Comparison of ENCODE assay signal across 29 mouse cellular contexts in the genomic region with DNA sequence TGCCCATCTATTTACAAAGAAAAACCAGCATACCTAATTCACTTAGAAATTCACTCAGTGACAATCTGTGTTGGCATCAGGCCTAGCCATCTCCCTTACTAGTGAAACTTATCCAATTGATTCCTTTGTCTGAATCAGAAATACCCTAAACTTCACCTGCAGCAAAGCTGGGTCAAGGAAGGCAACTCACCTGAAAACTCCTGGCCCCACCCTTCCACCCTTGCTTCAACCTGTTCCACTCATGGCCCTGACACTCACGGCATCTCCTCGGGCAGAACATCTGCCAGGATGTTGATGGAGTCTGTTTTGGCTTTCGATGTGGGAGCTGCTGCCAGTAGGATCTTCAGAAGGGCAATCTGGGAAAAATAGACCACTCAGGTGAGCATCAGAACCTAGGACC. TPM values are rescaled to one million over a fixed set of nuclear protein-coding genes. Genes with fewer than 3 reads are reported as not detected.
DNase-seq lines count a peak whose midpoint lies in the region; ATAC-seq and TF ChIP-seq lines count a peak whose summit lies in the region.
"Had no signal": no experiment of that assay in that cellular context is flagged by ENCODE, and none has a peak within 500 bp of the region (broad histone marks: within the 10 kb centered on the region; RNA-seq: fewer than 3 reads in every experiment).

No protein-coding gene starts in this region.

- H3K4me2 ChIP-seq in embryonic facial prominence, embryonic 13.5 days = no peak overlapping the region
- H3K4me2 ChIP-seq: embryonic facial prominence, embryonic 12.5 days; embryonic facial prominence, embryonic 15.5 days; forebrain, embryonic 12.5 days had no signal

- peak overlapping the region; percentile 12; the same call in 1 of the 2 replicates for H3K9ac ChIP-seq in embryonic facial prominence, embryonic 13.5 days
- H3K9ac ChIP-seq: embryonic facial prominence, embryonic 12.5 days; embryonic facial prominence, embryonic 15.5 days; forebrain, embryonic 12.5 days had no signal

- H3K4me3 ChIP-seq in embryonic facial prominence, embryonic 13.5 days = no peak overlapping the region
- no peak overlapping the region for H3K4me3 ChIP-seq in embryonic facial prominence, embryonic 10.5 days
- peak overlapping the region; percentile 54; the same call in 1 of the 2 replicates for H3K4me3 ChIP-seq in testis, adult 2 months (ENCODE audit: control insufficient read depth, low read depth, low read length)
- H3K4me3 ChIP-seq: embryonic facial prominence, embryonic 12.5 days; embryonic facial prominence, embryonic 15.5 days; erythroblast, embryonic 14.5 days; forebrain, embryonic 10.5 days; forebrain, embryonic 12.5 days had no signal

- H3K36me3 ChIP-seq in embryonic facial prominence, embryonic 13.5 days = peaks cover 97% of the 10 kb centered on the region
- H3K36me3 ChIP-seq in embryonic facial prominence, embryonic 10.5 days (replicated peaks) = peaks cover 100% of the 10 kb centered on the region
- H3K36me3 ChIP-seq in testis, adult 2 months (ENCODE audit: control insufficient read depth, insufficient read depth, low read length) = peaks cover 9% of the 10 kb centered on the region

- H3K9me3 ChIP-seq in embryonic facial prominence, embryonic 13.5 days = no peaks in the 10 kb centered on the region
- H3K9me3 ChIP-seq in embryonic facial prominence, embryonic 10.5 days = no peaks in the 10 kb centered on the region
- H3K9me3 ChIP-seq: embryonic facial prominence, embryonic 12.5 days; embryonic facial prominence, embryonic 15.5 days; forebrain, embryonic 10.5 days; forebrain, embryonic 12.5 days; G1E had no signal

- H3K4me1 ChIP-seq in embryonic facial prominence, embryonic 13.5 days = no peaks in the 10 kb centered on the region
- H3K4me1 ChIP-seq in embryonic facial prominence, embryonic 10.5 days = no peaks in the 10 kb centered on the region
- H3K4me1 ChIP-seq in testis, adult 2 months (ENCODE audit: control insufficient read depth, insufficient read depth, low read length) = no peaks in the 10 kb centered on the region; the same call in 1 of the 2 replicates
- H3K4me1 ChIP-seq: embryonic facial prominence, embryonic 12.5 days; embryonic facial prominence, embryonic 15.5 days; forebrain, embryonic 10.5 days; forebrain, embryonic 12.5 days had no signal

- H3K27me3 ChIP-seq in embryonic facial prominence, embryonic 13.5 days = no peaks in the 10 kb centered on the region
- H3K27me3 ChIP-seq in embryonic facial prominence, embryonic 10.5 days (replicated peaks; ENCODE audit: low read depth, poor library complexity, severe bottlenecking) = no peaks in the 10 kb centered on the region
- H3K27me3 ChIP-seq in testis, adult 2 months (ENCODE audit: control insufficient read depth, insufficient read depth, low read length) = no peaks in the 10 kb centered on the region
- H3K27me3 ChIP-seq: CH12.LX; embryonic facial prominence, embryonic 12.5 days; embryonic facial prominence, embryonic 15.5 days; forebrain, embryonic 12.5 days; Patski had no signal

- WGBS in embryonic facial prominence, embryonic 13.5 days = 93% methylated on average over 3 of the region's 3 CpGs
- WGBS in embryonic facial prominence, embryonic 10.5 days = 95% methylated on average over 3 of the region's 3 CpGs

- no peak overlapping the region for H3K27ac ChIP-seq in embryonic facial prominence, embryonic 13.5 days
- H3K27ac ChIP-seq in embryonic facial prominence, embryonic 10.5 days (replicated peaks) = no peak overlapping the region
- H3K27ac ChIP-seq in testis, adult 2 months (ENCODE audit: control insufficient read depth, insufficient read depth, low read depth, low read length) = no peak overlapping the region
- H3K27ac ChIP-seq: embryonic facial prominence, embryonic 12.5 days; embryonic facial prominence, embryonic 15.5 days; forebrain, embryonic 10.5 days; forebrain, embryonic 12.5 days had no signal

- no peak for DNase-seq in embryonic facial prominence, embryonic 10.5 days (ENCODE audit: low spot score)
- peak; percentile 0 for DNase-seq in right cerebral cortex, postnatal 25 days
- DNase-seq in right cerebral cortex, adult 18-20 months = no peak
- no peak for DNase-seq in testis, postnatal 14 days (ENCODE audit: low spot score)
- peak; percentile 1 for DNase-seq in urinary bladder, postnatal 14 days (ENCODE audit: low spot score)
- no peak for DNase-seq in urinary bladder, adult 2 months (ENCODE audit: low spot score)
- DNase-seq: adrenal gland, adult 8-10 months; adrenal gland, postnatal 14 days; adrenal gland, postnatal 36 days; B cell, adult 2 months; cerebellum, adult 11-12 months; cerebellum, adult 9-10 months; cerebellum, postnatal 36 days; embryo, embryonic 11 days had no signal

- TF ChIP-seq CTCF in testis, adult 2 months (IDR thresholded peaks at IDR 0.05; ENCODE audit: control insufficient read depth, insufficient read depth, insufficient replicate concordance, low read depth, low read length) = no peak

- ATAC-seq in embryonic facial prominence, embryonic 13.5 days (ENCODE audit: insufficient number of reproducible peaks, insufficient read depth, low FRiP score, low TSS enrichment, low read depth) = no peak
- ATAC-seq: activated CD4-positive, CD25-positive, alpha-beta regulatory T cell, adult 4 months; CD4-positive, CD25-positive, alpha-beta regulatory T cell, adult 4 months; forebrain, embryonic 14.5 days; forebrain, embryonic 16.5 days; Patski had no signal

- no peak for TF ChIP-seq POLR2A in testis, adult 2 months (IDR thresholded peaks at IDR 0.05; ENCODE audit: control insufficient read depth, low read depth, low read length)

RNA-seq across cellular contexts. Expression of gene Gm10961, which starts 13.3 kb away (rescaled TPM):
- not detected in 2 replicates for polyA plus RNA-seq in embryonic facial prominence, embryonic 13.5 days (2015; fragmentation: Nextera tagmentation; extraction: Ambion mirVana)
- not detected in 2 replicates for polyA plus RNA-seq in embryonic facial prominence, embryonic 10.5 days (2016; fragmentation: Nextera tagmentation; extraction: Ambion mirVana)
- polyA plus RNA-seq in testis, adult 2 months (2012; rRNA removed) = not detected in 2 replicates
- not detected in 2 replicates for polyA plus RNA-seq in urinary bladder, adult 2 months (2012; rRNA removed)
- polyA plus RNA-seq: activated CD4-positive, CD25-positive, alpha-beta regulatory T cell, adult 4 months; CD4-positive, CD25-positive, alpha-beta regulatory T cell, adult 4 months; cerebellum, adult 2 months; embryonic facial prominence, embryonic 12.5 days; embryonic facial prominence, embryonic 15.5 days; erythroblast, embryonic 14.5 days; forebrain, embryonic 10.5 days; forebrain, embryonic 12.5 days; forebrain, embryonic 14.5 days; forebrain, embryonic 16.5 days; G1E; Patski had no signal

RNA-seq across cellular contexts. Expression of gene Strip1, which starts 13.7 kb away (rescaled TPM):
- polyA plus RNA-seq in embryonic facial prominence, embryonic 13.5 days (2015; fragmentation: Nextera tagmentation; extraction: Ambion mirVana) = 65.3 and 69.1 TPM in 2 replicates
- 64.9 and 70.0 TPM in 2 replicates for polyA plus RNA-seq in embryonic facial prominence, embryonic 10.5 days (2016; fragmentation: Nextera tagmentation; extraction: Ambion mirVana)
- 19.2 and 21.2 TPM in 2 replicates for polyA plus RNA-seq in testis, adult 2 months (2012; rRNA removed)
- polyA plus RNA-seq in urinary bladder, adult 2 months (2012; rRNA removed) = 33.4 and 37.7 TPM in 2 replicates

RNA-seq across cellular contexts. Expression of gene Alx3, which starts 23.0 kb away (rescaled TPM):
- 31.5 and 50.5 TPM in 2 replicates for polyA plus RNA-seq in embryonic facial prominence, embryonic 13.5 days (2015; fragmentation: Nextera tagmentation; extraction: Ambion mirVana)
- 41.8 and 43.5 TPM in 2 replicates for polyA plus RNA-seq in embryonic facial prominence, embryonic 10.5 days (2016; fragmentation: Nextera tagmentation; extraction: Ambion mirVana)
- 0.05 and 0.18 TPM in 2 replicates for polyA plus RNA-seq in testis, adult 2 months (2012; rRNA removed)
- polyA plus RNA-seq in urinary bladder, adult 2 months (2012; rRNA removed) = not detected in 2 replicates
- polyA plus RNA-seq: activated CD4-positive, CD25-positive, alpha-beta regulatory T cell, adult 4 months; CD4-positive, CD25-positive, alpha-beta regulatory T cell, adult 4 months; erythroblast, embryonic 14.5 days; G1E had no signal

Comparison
In these comparisons a context has a peak if more than half of its experiments do, and no peak if none do; other contexts are left out.
1. DNase-seq: peak in right cerebral cortex, postnatal 25 days (single experiment) and urinary bladder, postnatal 14 days (single experiment); none in embryonic facial prominence, embryonic 10.5 days (single experiment), right cerebral cortex, adult 18-20 months (single experiment), testis, postnatal 14 days (single experiment) and urinary bladder, adult 2 months (single experiment).
2. RNA of gene Alx3, which starts 23.0 kb away (polyA plus RNA-seq): 31.5 to 50.5 TPM in embryonic facial prominence, embryonic 13.5 days and 41.8 to 43.5 TPM in embryonic facial prominence, embryonic 10.5 days; 0.05 to 0.18 TPM in testis, adult 2 months and not detected in urinary bladder, adult 2 months; every median in the first group is over 10 times any median in the second.